In genomic region chr4:114410443-114410842, GRCm38 (mm10) we compare ENCODE assay signal across 9 mouse cellular contexts. TPM values are rescaled to one million over a fixed set of nuclear protein-coding genes. Genes with fewer than 3 reads are reported as not detected.
DNase-seq lines count a peak whose midpoint lies in the region; ATAC-seq lines count a peak whose summit lies in the region.
"Had no signal": no experiment of that assay in that cellular context is flagged by ENCODE, and none has a peak within 500 bp of the region (broad histone marks: within the 10 kb centered on the region; RNA-seq: fewer than 3 reads in every experiment).

No protein-coding gene starts in this region.

- H3K4me3 ChIP-seq in limb, embryonic 11.5 days (ENCODE audit: low read depth, low read length): no peak overlapping the region
- no peak overlapping the region for H3K4me3 ChIP-seq in limb, embryonic 10.5 days
- H3K4me3 ChIP-seq in embryonic facial prominence, embryonic 15.5 days (replicated peaks): 0 out of 2 replicates have a peak overlapping the region, but pooled peaks have one; percentile 8
- H3K4me3 ChIP-seq in kidney, embryonic 14.5 days (ENCODE audit: low read length): peak overlapping the region; percentile 14; the same call in 1 of the 2 replicates
- no peak overlapping the region for H3K4me3 ChIP-seq in liver, embryonic 12.5 days
- H3K4me3 ChIP-seq: myocyte had no signal

- H3K27me3 ChIP-seq in limb, embryonic 11.5 days (ENCODE audit: control insufficient read depth, insufficient read depth, low read length): peaks cover 31% of the 10 kb centered on the region
- H3K27me3 ChIP-seq in limb, embryonic 10.5 days (ENCODE audit: low read depth, poor library complexity, severe bottlenecking): peaks cover 72% of the 10 kb centered on the region
- peaks cover 32% of the 10 kb centered on the region for H3K27me3 ChIP-seq in embryonic facial prominence, embryonic 15.5 days
- no peaks in the 10 kb centered on the region for H3K27me3 ChIP-seq in kidney, embryonic 14.5 days (ENCODE audit: control insufficient read depth, insufficient read depth, low read length)
- peaks cover 56% of the 10 kb centered on the region for H3K27me3 ChIP-seq in liver, embryonic 12.5 days (replicated peaks)

- H3K4me2 ChIP-seq in limb, embryonic 11.5 days (ENCODE audit: low read depth, severe bottlenecking): no peak overlapping the region
- H3K4me2 ChIP-seq in embryonic facial prominence, embryonic 15.5 days (replicated peaks): peak overlapping the region; percentile 28
- peak overlapping the region; percentile 41 for H3K4me2 ChIP-seq in kidney, embryonic 14.5 days (replicated peaks; ENCODE audit: low read depth, low read length)
- H3K4me2 ChIP-seq in liver, embryonic 12.5 days: no peak overlapping the region

- DNase-seq in limb, embryonic 11.5 days (ENCODE audit: low spot score): peak; percentile 31
- DNase-seq in limb, embryonic 10.5 days (ENCODE audit: low spot score): no peak
- peak; percentile 41 for DNase-seq in neural tube, embryonic 10.5 days (ENCODE audit: extremely low spot score, low spot score)
- DNase-seq in natural killer cell, adult 2 months (ENCODE audit: low spot score in 2 of 2): no peak

- WGBS in limb, embryonic 11.5 days: 17% methylated on average over 11 of the region's 11 CpGs
- 19% methylated on average over 11 of the region's 11 CpGs for WGBS in limb, embryonic 10.5 days
- 21% methylated on average over 11 of the region's 11 CpGs for WGBS in embryonic facial prominence, embryonic 15.5 days
- 6% methylated on average over 11 of the region's 11 CpGs for WGBS in kidney, embryonic 14.5 days
- WGBS in liver, embryonic 12.5 days (ENCODE audit: insufficient replicate concordance): 40% methylated on average over 11 of the region's 11 CpGs

- peaks cover 26% of the 10 kb centered on the region for H3K4me1 ChIP-seq in limb, embryonic 11.5 days (ENCODE audit: control insufficient read depth, insufficient read depth, low read length)
- H3K4me1 ChIP-seq in limb, embryonic 10.5 days: peaks cover 48% of the 10 kb centered on the region
- H3K4me1 ChIP-seq in embryonic facial prominence, embryonic 15.5 days: peaks cover 34% of the 10 kb centered on the region
- peaks cover 31% of the 10 kb centered on the region for H3K4me1 ChIP-seq in kidney, embryonic 14.5 days (ENCODE audit: control insufficient read depth, insufficient read depth, low read length)
- peaks cover 8% of the 10 kb centered on the region; the same call in 1 of the 2 replicates for H3K4me1 ChIP-seq in liver, embryonic 12.5 days

- no peak for ATAC-seq in limb, embryonic 11.5 days (ENCODE audit: insufficient number of reproducible peaks, low FRiP score, low TSS enrichment, low read depth)
- no peak for ATAC-seq in embryonic facial prominence, embryonic 15.5 days (ENCODE audit: insufficient number of reproducible peaks, low FRiP score, low TSS enrichment, low read depth)
- no peak for ATAC-seq in kidney, embryonic 14.5 days (ENCODE audit: low FRiP score, low TSS enrichment)
- no peak for ATAC-seq in liver, embryonic 12.5 days
- no peak for ATAC-seq in frontal cortex, adult (ENCODE audit: low TSS enrichment)

- no peaks in the 10 kb centered on the region for H3K9me3 ChIP-seq in limb, embryonic 11.5 days (ENCODE audit: control insufficient read depth, low read length)
- no peaks in the 10 kb centered on the region for H3K9me3 ChIP-seq in limb, embryonic 10.5 days (replicated peaks)
- H3K9me3 ChIP-seq in embryonic facial prominence, embryonic 15.5 days (replicated peaks): no peaks in the 10 kb centered on the region
- no peaks in the 10 kb centered on the region for H3K9me3 ChIP-seq in kidney, embryonic 14.5 days (ENCODE audit: control insufficient read depth, low read length)
- no peaks in the 10 kb centered on the region for H3K9me3 ChIP-seq in liver, embryonic 12.5 days (replicated peaks)

- H3K9ac ChIP-seq in limb, embryonic 11.5 days (ENCODE audit: low read length): no peak overlapping the region
- 0 out of 2 replicates have a peak overlapping the region, but pooled peaks have one; percentile 6 for H3K9ac ChIP-seq in embryonic facial prominence, embryonic 15.5 days
- peak overlapping the region; percentile 18; the same call in 1 of the 2 replicates for H3K9ac ChIP-seq in kidney, embryonic 14.5 days (ENCODE audit: low read depth, low read length)
- H3K9ac ChIP-seq in liver, embryonic 12.5 days: no peak overlapping the region

- H3K27ac ChIP-seq in limb, embryonic 11.5 days (replicated peaks; ENCODE audit: low read depth, low read length): no peak overlapping the region
- no peak overlapping the region for H3K27ac ChIP-seq in limb, embryonic 10.5 days
- H3K27ac ChIP-seq in embryonic facial prominence, embryonic 15.5 days (replicated peaks): no peak overlapping the region; the same call in 1 of the 2 replicates
- H3K27ac ChIP-seq in kidney, embryonic 14.5 days (ENCODE audit: low read depth, low read length): peak overlapping the region; percentile 37; the same call in 1 of the 2 replicates
- no peak overlapping the region for H3K27ac ChIP-seq in liver, embryonic 12.5 days

- H3K36me3 ChIP-seq in limb, embryonic 11.5 days (ENCODE audit: control insufficient read depth, insufficient read depth, low read length): no peaks in the 10 kb centered on the region
- H3K36me3 ChIP-seq in limb, embryonic 10.5 days: no peaks in the 10 kb centered on the region
- H3K36me3 ChIP-seq in embryonic facial prominence, embryonic 15.5 days: no peaks in the 10 kb centered on the region
- no peaks in the 10 kb centered on the region for H3K36me3 ChIP-seq in kidney, embryonic 14.5 days (ENCODE audit: control insufficient read depth, insufficient read depth, low read length)
- no peaks in the 10 kb centered on the region for H3K36me3 ChIP-seq in liver, embryonic 12.5 days

RNA-seq across cellular contexts. Expression of gene Trabd2b, which starts 3.9 kb away (rescaled TPM):
- 0.33 and 0.34 TPM in 2 replicates for polyA plus RNA-seq in limb, embryonic 11.5 days (2014; fragmentation: Nextera tagmentation; extraction: Ambion mirVana)
- polyA plus RNA-seq in limb, embryonic 10.5 days (2016; fragmentation: Nextera tagmentation; extraction: Ambion mirVana): 0.34 and 0.56 TPM in 2 replicates
- polyA plus RNA-seq in embryonic facial prominence, embryonic 15.5 days (2015; fragmentation: Nextera tagmentation; extraction: Ambion mirVana): 2.2 and 2.7 TPM in 2 replicates
- 4.1 and 5.0 TPM in 2 replicates for polyA plus RNA-seq in kidney, embryonic 14.5 days (2014; fragmentation: Nextera tagmentation; extraction: Ambion mirVana)
- 0.38 and 0.65 TPM in 2 replicates for polyA plus RNA-seq in liver, embryonic 12.5 days (2016; fragmentation: Nextera tagmentation; extraction: Ambion mirVana)

Comparison
In these comparisons a context has a peak if more than half of its experiments do, and no peak if none do; other contexts are left out.
1. DNase-seq: peak in limb, embryonic 11.5 days (single experiment) and neural tube, embryonic 10.5 days (single experiment); none in limb, embryonic 10.5 days (single experiment) and natural killer cell, adult 2 months (0 of 2).
2. H3K4me2 ChIP-seq: peak in embryonic facial prominence, embryonic 15.5 days (single experiment) and kidney, embryonic 14.5 days (single experiment); none in limb, embryonic 11.5 days (single experiment) and liver, embryonic 12.5 days (single experiment).
3. H3K4me3 ChIP-seq: peak in embryonic facial prominence, embryonic 15.5 days (single experiment) and kidney, embryonic 14.5 days (single experiment); none in limb, embryonic 11.5 days (single experiment), limb, embryonic 10.5 days (single experiment) and liver, embryonic 12.5 days (single experiment).
4. H3K9ac ChIP-seq: peak in embryonic facial prominence, embryonic 15.5 days (single experiment) and kidney, embryonic 14.5 days (single experiment); none in limb, embryonic 11.5 days (single experiment) and liver, embryonic 12.5 days (single experiment).